Mouse (Mus musculus) heart, postnatal 0 days (tissue): ENCODE data around the gene Kdr. TPM values are rescaled to one million over a fixed set of nuclear protein-coding genes. Genes with fewer than 3 reads are reported as not detected.

Experiments
- ATAC-seq: fragments of 200-750 bp; cut with Nextera tagmentation; 2 replicates; pipeline ENCODE4 v1.8.0; 2017; ENCODE audit warnings: low read depth, moderate number of reproducible peaks, moderate library complexity; ENCODE audit not compliant: insufficient read depth
- DNase-seq: peaks from one replicate; pipeline ENCODE4 v3.0.0-alpha.2; 2016; ENCODE audit warnings: low spot score
- H3K27ac ChIP-seq: fragments of 300-500 bp; sonication (generic); 2 replicates; pipeline ENCODE4 v1.5.1; 2014; ENCODE audit warnings: low read depth, mild to moderate bottlenecking
- H3K27me3 ChIP-seq: fragments of 300-500 bp; sonication (generic); 2 replicates; pipeline ENCODE4 v1.6.1; 2014; ENCODE audit warnings: low read length, mixed read lengths; ENCODE audit not compliant: control insufficient read depth, insufficient read depth
- H3K36me3 ChIP-seq: fragments of 300-500 bp; sonication (generic); replicated peaks from 2 replicates; pipeline ENCODE4 v1.6.1; 2014; ENCODE audit warnings: low read length, mixed read lengths; ENCODE audit not compliant: control insufficient read depth, insufficient read depth
- H3K4me1 ChIP-seq: fragments of 300-500 bp; sonication (generic); 2 replicates; pipeline ENCODE4 v1.6.1; 2014; ENCODE audit warnings: antibody characterized with exemption; ENCODE audit not compliant: control insufficient read depth, insufficient read depth
- H3K4me2 ChIP-seq: fragments of 300-500 bp; sonication (generic); 2 replicates; pipeline ENCODE4 v1.6.1; 2014; ENCODE audit warnings: low read depth, mild to moderate bottlenecking, low read length, moderate library complexity
- H3K4me3 ChIP-seq: fragments of 300-500 bp; sonication (generic); 2 replicates; pipeline ENCODE4 v1.5.1; 2014; ENCODE audit warnings: low read depth, low read length
- H3K9ac ChIP-seq: fragments of 300-500 bp; sonication (generic); replicated peaks from 2 replicates; pipeline ENCODE4 v1.6.1; 2014; ENCODE audit warnings: low read depth, low read length, mixed read lengths
- H3K9me3 ChIP-seq: fragments of 300-500 bp; sonication (generic); replicated peaks from 2 replicates; pipeline ENCODE4 v1.6.1; 2016; ENCODE audit warnings: low read length; ENCODE audit not compliant: control insufficient read depth
- CTCF ChIP-seq: IDR thresholded peaks from 2 replicates; pipeline ENCODE4 v1.5.1; 2016; ENCODE audit warnings: antibody characterized with exemption, control low read depth, low read depth
- EP300 ChIP-seq: IDR thresholded peaks from 2 replicates; pipeline ENCODE4 v1.6.1; 2016; ENCODE audit warnings: antibody characterized with exemption, low read depth
- WGBS: fragments of 180-500 bp; shearing (Covaris S2); extraction: QIAGEN DNeasy Blood & Tissue Kit; methylation state at CpG from one replicate; pipeline ENCODE4 v1.1.7; 2014; 5-methylcytosine and 5-hydroxymethylcytosine counted together
- microRNA-seq: library from miRNA; unstranded; fragments of <30 nt; microRNA quantifications from one replicate; pipeline ENCODE4, GENCODE M21; 2016
- polyA plus RNA-seq: library from polyadenylated mRNA; unstranded; fragments of >200 nt; fragmentation: Nextera tagmentation; extraction: Ambion mirVana; gene quantifications from 2 replicates; pipeline ENCODE4 v1.2.1, GENCODE M21; 2015
- total RNA-seq: library from RNA; depleted of rRNA; stranded (reverse); fragments of >200 nt; gene quantifications from 2 replicates; pipeline ENCODE4 v1.2.3, GENCODE M21; 2014; ENCODE audit warnings: low replicate concordance; rRNA removed

The Kdr gene
- total and polyA plus RNA-seq, 2 experiments from 2014 or later = 30.8 to 60.1 TPM

- Histone ChIP-seq H3K9me3 (no peaks in the 10 kb centered on the region), H3K4me1 (peaks cover 5% of the 10 kb centered on the region), H3K9ac (no peak overlapping the region), H3K36me3 (no peaks in the 10 kb centered on the region), H3K4me2 (no peak overlapping the region), H3K4me3 (no peak overlapping the region), H3K27ac (no peak overlapping the region), H3K27me3 (no peaks in the 10 kb centered on the region)
- ATAC-seq (no peak), DNase-seq (no peak)
- TF ChIP-seq CTCF (no peak), EP300 (no peak)
- 33% methylated on average over 4 of the region's 4 CpGs for WGBS
These were observed 72.2 kb downstream of the Kdr start for GRCm38 (mm10) chr5:75906102-75906501.

GRCm38 (mm10) chr5:75900231-75900920 is 77.9 kb downstream of the Kdr start:
- Histone ChIP-seq H3K36me3 (no peaks in the 10 kb centered on the region), H3K9ac (no peak overlapping the region), H3K27me3 (no peaks in the 10 kb centered on the region), H3K4me2 (peak overlapping the region; percentile 26), H3K27ac (peak overlapping the region; percentile 64), H3K9me3 (no peaks in the 10 kb centered on the region), H3K4me3 (no peak overlapping the region), H3K4me1 (peaks cover 14% of the 10 kb centered on the region)
- 0 out of 2 replicates have a peak, but pooled peaks have one; percentile 44 for TF ChIP-seq EP300
- no peak for TF ChIP-seq CTCF
- WGBS = 13% methylated on average over 16 of the region's 16 CpGs
- peak; percentile 24; the same call in 1 of the 2 replicates for ATAC-seq
- DNase-seq = peak; percentile 22

GRCm38 (mm10) chr5:75895351-75895750 is 82.9 kb downstream of the Kdr start:
- Histone ChIP-seq H3K4me2 (no peak overlapping the region), H3K9ac (no peak overlapping the region), H3K4me1 (peaks cover 10% of the 10 kb centered on the region; the same call in 1 of the 2 replicates), H3K9me3 (no peaks in the 10 kb centered on the region), H3K27me3 (no peaks in the 10 kb centered on the region), H3K36me3 (no peaks in the 10 kb centered on the region), H3K4me3 (no peak overlapping the region), H3K27ac (0 out of 2 replicates have a peak overlapping the region, but pooled peaks have one; percentile 9)
- DNase-seq (no peak), ATAC-seq (no peak)
- TF ChIP-seq EP300 = no peak
- no peak for TF ChIP-seq CTCF
- 78% methylated on average over 3 of the region's 3 CpGs for WGBS

- Histone ChIP-seq H3K27me3 (no peaks in the 10 kb centered on the region), H3K4me3 (no peak overlapping the region), H3K9me3 (no peaks in the 10 kb centered on the region), H3K27ac (no peak overlapping the region), H3K4me1 (no peaks in the 10 kb centered on the region), H3K4me2 (no peak overlapping the region), H3K36me3 (no peaks in the 10 kb centered on the region), H3K9ac (no peak overlapping the region)
- 50% methylated on average over 6 of the region's 6 CpGs for WGBS
- ATAC-seq (no peak), DNase-seq (no peak)
- TF ChIP-seq CTCF (no peak), EP300 (no peak)
These were observed 85.2 kb downstream of the Kdr start for GRCm38 (mm10) chr5:75892956-75893471.

Small RNAs within 50 kb of the gene (microRNA-seq; reads per million reads assigned to microRNA genes)
- gene Gm25374 = not detected

Other genes starting within 250 kb of the Kdr start
- gene Srd5a3, start 161.8 kb upstream of the Kdr start, total RNA-seq = 23.7 and 24.3 TPM in 2 replicates
- 25.5 and 26.9 TPM in 2 replicates for gene Srd5a3, start 161.8 kb upstream of the Kdr start, polyA plus RNA-seq
- gene Tmem165, start 205.4 kb upstream of the Kdr start, total RNA-seq = 81.9 and 108 TPM in 2 replicates
- gene Tmem165, start 205.4 kb upstream of the Kdr start, polyA plus RNA-seq = 46.4 and 48.9 TPM in 2 replicates